Mouse (Mus musculus) small intestine, adult 2 months (tissue): ENCODE results near the gene Pdlim5. TPM values are rescaled to one million over a fixed set of nuclear protein-coding genes. Genes with fewer than 3 reads are reported as not detected.

ENCODE experiments used
- H3K27ac ChIP-seq: fragments of 200-500 bp; 2 replicates; pipeline ENCODE4 v1.5.1; 2012; ENCODE audit warnings: low read depth, low read length, control low read depth, inconsistent platforms; ENCODE audit not compliant: insufficient read depth
- H3K27me3 ChIP-seq: fragments of 200-500 bp; 2 replicates; pipeline ENCODE4 v1.6.1; 2012; ENCODE audit warnings: mild to moderate bottlenecking, moderate library complexity, low read length, inconsistent platforms; ENCODE audit not compliant: control insufficient read depth, insufficient read depth
- H3K36me3 ChIP-seq: fragments of 200-500 bp; 2 replicates; pipeline ENCODE4 v1.6.1; 2012; ENCODE audit warnings: mild to moderate bottlenecking, low read length, control low read depth, inconsistent platforms; ENCODE audit not compliant: control insufficient read depth, insufficient read depth
- H3K4me1 ChIP-seq: fragments of 200-500 bp; 2 replicates; pipeline ENCODE4 v1.6.1; 2012; ENCODE audit warnings: low read length, inconsistent platforms, mixed read lengths; ENCODE audit not compliant: control insufficient read depth, insufficient read depth, insufficient read length
- H3K4me3 ChIP-seq: fragments of 200-500 bp; 2 replicates; pipeline ENCODE4 v1.5.1; 2012; ENCODE audit warnings: low read depth, mild to moderate bottlenecking, control low read depth, inconsistent platforms, low read length, moderate library complexity
- CTCF ChIP-seq: fragments of 200-500 bp; IDR thresholded peaks from 2 replicates; pipeline ENCODE4 v1.5.1; 2012; ENCODE audit warnings: low read depth, mild to moderate bottlenecking, control low read depth, inconsistent platforms, low read length, moderate library complexity, mixed read lengths; ENCODE audit not compliant: insufficient replicate concordance, insufficient read length; ENCODE audit errors: extremely low read depth
- POLR2A ChIP-seq: fragments of 200-500 bp; IDR thresholded peaks from 2 replicates; pipeline ENCODE4 v1.6.1; 2012; ENCODE audit warnings: low read depth, mild to moderate bottlenecking, control low read depth, inconsistent platforms, low read length, moderate library complexity
- WGBS: fragments of 180-500 bp; shearing (Covaris S2); methylation state at CpG from one replicate; pipeline ENCODE4 v1.1.7; 2018; 5-methylcytosine and 5-hydroxymethylcytosine counted together
- polyA plus RNA-seq: library from polyadenylated mRNA; depleted of rRNA; stranded (reverse); fragments of >200 nt; gene quantifications from 2 replicates; pipeline ENCODE4 v1.2.3, GENCODE M21; 2012

The Pdlim5 gene
- polyA plus RNA-seq, 1 experiment: 63.1 TPM

DNA sequence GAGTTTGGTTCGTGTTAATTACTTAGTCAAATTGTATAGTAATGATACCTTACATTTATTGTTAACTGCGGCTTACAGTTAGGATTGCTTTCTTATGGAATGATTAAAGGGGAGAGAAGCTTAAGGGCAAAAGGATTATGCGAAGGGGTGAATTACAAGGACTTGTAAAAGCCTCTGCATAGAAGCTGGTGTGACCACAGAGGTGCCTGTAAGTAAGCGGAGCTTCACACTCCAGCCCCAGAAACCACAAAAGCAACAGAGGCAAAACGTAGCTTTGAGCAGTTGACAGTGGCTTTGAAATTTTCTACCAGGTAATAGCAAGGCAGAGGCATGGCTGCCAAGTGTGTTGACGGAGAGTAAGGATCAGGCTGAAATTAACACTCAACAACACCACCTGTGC, 41.3 kb upstream of the Pdlim5 start:
- Histone ChIP-seq H3K4me1 (peaks cover 6% of the 10 kb centered on the region; the same call in 1 of the 2 replicates), H3K36me3 (no peaks in the 10 kb centered on the region), H3K27ac (no peak overlapping the region), H3K4me3 (no peak overlapping the region), H3K27me3 (no peaks in the 10 kb centered on the region)
- 91% methylated on average over 6 of the region's 6 CpGs for WGBS
- TF ChIP-seq POLR2A (no peak), CTCF (no peak)

DNA sequence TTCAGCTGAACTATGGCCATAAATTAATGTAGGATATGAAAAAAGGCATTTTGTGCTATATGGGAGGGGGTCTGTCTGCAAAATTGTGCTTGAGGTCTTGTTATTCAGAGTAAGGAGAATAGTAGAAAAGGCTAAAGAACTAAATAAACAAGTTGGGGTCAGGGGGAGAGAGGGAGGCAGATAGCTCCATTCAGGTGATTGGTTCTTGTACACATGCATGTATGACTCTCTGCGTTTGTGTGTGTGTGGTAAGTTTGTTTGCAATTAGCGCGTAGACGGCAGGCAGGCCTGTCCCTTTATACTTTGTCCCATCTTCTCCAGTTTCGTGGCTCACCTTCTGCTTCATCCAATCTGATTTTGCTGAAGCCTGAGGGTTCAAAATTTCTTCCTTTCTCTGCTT, 40.7 kb upstream of the Pdlim5 start:
- Histone ChIP-seq H3K36me3 (no peaks in the 10 kb centered on the region), H3K4me1 (peaks cover 6% of the 10 kb centered on the region; the same call in 1 of the 2 replicates), H3K27me3 (no peaks in the 10 kb centered on the region), H3K27ac (no peak overlapping the region), H3K4me3 (no peak overlapping the region)
- WGBS: 89% methylated on average over 5 of the region's 5 CpGs
- TF ChIP-seq CTCF (no peak), POLR2A (no peak)

DNA sequence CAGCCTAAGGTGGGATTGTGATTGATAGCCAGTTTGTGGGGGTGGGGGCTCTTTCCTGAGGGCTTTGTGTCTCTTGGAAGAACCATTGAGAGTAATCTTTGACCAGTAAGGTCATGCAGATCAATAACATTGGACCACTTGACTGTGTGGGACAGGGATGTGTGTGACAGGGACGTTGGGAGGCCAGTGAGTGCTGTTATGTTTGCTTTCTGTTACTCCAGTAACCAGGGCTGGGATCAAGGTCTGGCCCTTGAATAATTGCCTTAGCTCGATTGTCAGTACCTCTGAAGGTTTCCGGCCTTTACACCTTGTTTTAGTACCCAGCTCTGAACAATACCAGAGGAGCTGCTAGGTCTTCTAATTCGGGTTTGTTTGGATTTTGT, 39.3 kb upstream of the Pdlim5 start:
- Histone ChIP-seq H3K4me1 (peaks cover 6% of the 10 kb centered on the region; the same call in 1 of the 2 replicates), H3K36me3 (no peaks in the 10 kb centered on the region), H3K27me3 (no peaks in the 10 kb centered on the region), H3K4me3 (no peak overlapping the region), H3K27ac (no peak overlapping the region)
- 30% methylated on average over 4 of the region's 4 CpGs for WGBS
- TF ChIP-seq CTCF (no peak), POLR2A (no peak)

DNA sequence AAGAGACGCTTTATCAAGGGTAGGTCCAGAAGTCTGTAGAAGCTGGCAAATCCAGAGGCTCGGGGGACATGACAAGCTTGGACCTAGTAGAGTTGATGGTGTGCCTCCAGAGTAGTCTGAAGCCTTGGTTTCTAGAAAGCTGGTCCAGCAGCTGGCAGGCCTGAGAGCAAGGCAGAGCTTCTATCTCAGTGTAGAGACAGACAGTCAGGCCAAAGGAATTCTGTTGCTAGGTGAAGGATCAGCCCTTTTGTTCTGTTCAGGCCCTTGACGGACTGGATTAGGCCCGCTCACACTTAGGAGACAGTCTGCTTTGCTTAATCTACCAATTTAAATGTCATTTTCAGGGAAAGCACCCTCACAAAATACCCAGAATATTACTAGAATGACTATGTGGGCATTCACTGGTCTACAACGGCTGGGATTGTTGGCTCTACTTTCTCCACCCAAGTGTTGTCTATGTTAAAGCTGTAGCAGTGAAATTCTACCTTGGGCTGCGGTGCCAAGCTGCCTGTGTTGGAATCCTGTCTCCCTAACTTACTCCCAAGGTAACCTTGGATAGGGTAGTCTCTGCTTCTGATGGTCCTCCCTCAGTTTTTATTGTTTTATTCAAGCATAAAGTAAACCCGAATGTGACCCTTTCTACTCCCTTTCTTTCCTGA, 38.8 kb upstream of the Pdlim5 start:
- H3K4me1 ChIP-seq: peaks cover 6% of the 10 kb centered on the region; the same call in 1 of the 2 replicates
- 69% methylated on average over 7 of the region's 7 CpGs for WGBS
- no peak overlapping the region for H3K27ac ChIP-seq
- H3K27me3 ChIP-seq: no peaks in the 10 kb centered on the region
- no peak for TF ChIP-seq CTCF
- no peak for TF ChIP-seq POLR2A
- no peaks in the 10 kb centered on the region for H3K36me3 ChIP-seq
- no peak overlapping the region for H3K4me3 ChIP-seq

DNA sequence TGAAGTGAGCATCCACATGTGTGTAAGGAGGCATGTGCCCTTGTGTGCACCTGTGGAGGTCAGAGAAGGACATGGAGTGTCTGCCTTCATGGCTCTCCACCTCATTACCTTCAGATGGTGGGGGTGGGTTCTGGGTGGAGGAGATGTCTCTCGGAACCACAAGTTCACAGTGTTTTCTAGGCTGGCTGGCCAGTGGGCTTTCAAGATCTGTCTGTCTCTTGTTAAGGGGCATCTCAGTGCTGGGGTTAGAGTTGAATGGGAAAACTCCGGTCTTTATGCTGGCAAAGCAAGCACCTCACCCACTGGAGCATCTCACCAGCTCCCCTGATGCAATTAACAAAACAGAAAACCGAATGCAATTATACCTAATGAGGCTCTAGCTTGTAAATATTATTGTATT, 36.0 kb upstream of the Pdlim5 start:
- Histone ChIP-seq H3K4me1 (peaks cover 6% of the 10 kb centered on the region; the same call in 1 of the 2 replicates), H3K4me3 (no peak overlapping the region), H3K27ac (no peak overlapping the region), H3K27me3 (no peaks in the 10 kb centered on the region), H3K36me3 (no peaks in the 10 kb centered on the region)
- TF ChIP-seq POLR2A (no peak), CTCF (no peak)
- whole genome bisulfite sequencing: 80% methylated on average over 3 of the region's 3 CpGs

DNA sequence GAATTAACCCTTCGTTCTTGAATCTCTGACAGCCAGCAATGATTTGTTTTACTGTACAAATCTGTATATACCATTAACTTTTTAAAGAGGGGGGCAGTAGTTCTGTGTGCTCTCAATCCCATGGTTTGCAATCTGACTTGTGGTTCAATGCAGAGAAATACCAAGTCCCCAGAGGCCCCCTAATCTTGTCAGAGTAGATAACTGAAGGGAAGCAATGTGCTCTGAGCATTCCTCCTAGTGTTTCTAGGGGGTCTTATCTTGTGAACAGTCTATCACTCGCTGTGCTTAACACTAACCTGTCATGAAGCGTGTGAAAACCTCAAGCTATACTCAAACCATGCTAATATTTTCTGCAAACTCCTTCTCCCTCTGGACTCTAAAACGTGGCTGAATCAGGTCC, 34.6 kb upstream of the Pdlim5 start:
- Histone ChIP-seq H3K4me1 (peaks cover 4% of the 10 kb centered on the region; the same call in 1 of the 2 replicates), H3K27ac (no peak overlapping the region), H3K27me3 (no peaks in the 10 kb centered on the region), H3K4me3 (no peak overlapping the region), H3K36me3 (no peaks in the 10 kb centered on the region)
- WGBS: 75% methylated on average over 4 of the region's 4 CpGs
- TF ChIP-seq CTCF: no peak
- TF ChIP-seq POLR2A: no peak

DNA sequence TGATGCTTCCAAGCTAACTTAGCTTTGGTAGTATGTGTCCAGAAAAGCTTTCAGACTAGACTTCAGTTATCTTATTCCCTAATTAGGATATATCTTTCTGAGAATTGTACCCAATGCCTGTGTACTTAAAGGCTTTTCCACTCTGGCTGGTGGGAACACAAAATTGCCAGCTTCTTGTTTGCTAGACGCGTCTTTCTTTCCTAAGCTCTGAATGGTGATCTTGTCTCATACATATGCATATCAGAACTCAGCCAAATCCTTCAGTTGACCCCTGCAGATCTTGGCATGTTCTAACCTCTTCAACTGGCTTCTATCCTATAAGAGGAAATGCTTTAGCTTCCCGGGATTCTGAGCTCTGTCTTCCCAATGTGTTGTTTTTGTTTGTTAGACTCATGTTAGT, 31.3 kb upstream of the Pdlim5 start:
- no peak overlapping the region for H3K27ac ChIP-seq
- WGBS: 73% methylated on average over 3 of the region's 3 CpGs

More for the DNA sequence above, 31.3 kb upstream of the Pdlim5 start:
- Histone ChIP-seq H3K4me1 (no peaks in the 10 kb centered on the region), H3K4me3 (no peak overlapping the region), H3K27me3 (no peaks in the 10 kb centered on the region), H3K36me3 (no peaks in the 10 kb centered on the region)
- no peak for TF ChIP-seq POLR2A
- no peak for TF ChIP-seq CTCF
